Mouse (Mus musculus) lung, postnatal 0 days (tissue): Measurements from ENCODE around the gene Pdk1. TPM values are rescaled to one million over a fixed set of nuclear protein-coding genes. Genes with fewer than 3 reads are reported as not detected.

Experiments
- ATAC-seq: fragments of 200-750 bp; cut with Nextera tagmentation; 2 replicates; pipeline ENCODE4 v1.8.0; 2017; ENCODE audit warnings: moderate library complexity
- DNase-seq: peaks from one replicate; pipeline ENCODE4 v3.0.0-alpha.2; 2016; ENCODE audit warnings: low spot score
- H3K27ac ChIP-seq: fragments of 300-500 bp; sonication (generic); 2 replicates; pipeline ENCODE4 v1.5.1; 2014; ENCODE audit warnings: antibody characterized with exemption, mild to moderate bottlenecking, low read length, mixed read lengths
- H3K27me3 ChIP-seq: fragments of 300-500 bp; sonication (generic); replicated peaks from 2 replicates; pipeline ENCODE4 v1.6.1; 2014; ENCODE audit warnings: low read length, mixed read lengths; ENCODE audit not compliant: insufficient read depth
- H3K36me3 ChIP-seq: fragments of 300-500 bp; sonication (generic); 2 replicates; pipeline ENCODE4 v1.6.1; 2014; ENCODE audit warnings: low read length, mixed read lengths; ENCODE audit not compliant: insufficient read depth
- H3K4me1 ChIP-seq: fragments of 300-500 bp; sonication (generic); 2 replicates; pipeline ENCODE4 v1.6.1; 2014; ENCODE audit warnings: antibody characterized with exemption, low read depth, low read length, mixed read lengths; ENCODE audit not compliant: insufficient read depth
- H3K4me2 ChIP-seq: fragments of 300-500 bp; sonication (generic); replicated peaks from 2 replicates; pipeline ENCODE4 v1.6.1; 2014; ENCODE audit warnings: low read depth, mild to moderate bottlenecking, low read length, moderate library complexity, mixed read lengths
- H3K4me3 ChIP-seq: fragments of 300-500 bp; sonication (generic); 2 replicates; pipeline ENCODE4 v1.5.1; 2014; ENCODE audit warnings: low read depth, low read length
- H3K9ac ChIP-seq: fragments of 300-500 bp; sonication (generic); replicated peaks from 2 replicates; pipeline ENCODE4 v1.6.1; 2014; ENCODE audit warnings: low read depth, mild to moderate bottlenecking
- H3K9me3 ChIP-seq: fragments of 300-500 bp; sonication (generic); 2 replicates; pipeline ENCODE4 v1.6.1; 2016; ENCODE audit warnings: low read length, mixed read lengths
- CTCF ChIP-seq: IDR thresholded peaks from 2 replicates; pipeline ENCODE4 v1.5.1; 2016; ENCODE audit warnings: antibody characterized with exemption, mild to moderate bottlenecking
- EP300 ChIP-seq: IDR thresholded peaks from 2 replicates; pipeline ENCODE4 v1.6.1; 2016; ENCODE audit warnings: antibody characterized with exemption, mild to moderate bottlenecking, control low read depth
- WGBS: fragments of 180-500 bp; shearing (Covaris S2); extraction: QIAGEN DNeasy Blood & Tissue Kit; methylation state at CpG from one replicate; pipeline ENCODE4 v1.1.7; 2014; 5-methylcytosine and 5-hydroxymethylcytosine counted together
- polyA plus RNA-seq: library from polyadenylated mRNA; unstranded; fragments of >200 nt; fragmentation: Nextera tagmentation; extraction: Ambion mirVana; gene quantifications from 2 replicates; pipeline ENCODE4 v1.2.1, GENCODE M21; 2015

Gene Pdk1
- polyA plus RNA-seq: 21.1 and 21.8 TPM in 2 replicates

DNA sequence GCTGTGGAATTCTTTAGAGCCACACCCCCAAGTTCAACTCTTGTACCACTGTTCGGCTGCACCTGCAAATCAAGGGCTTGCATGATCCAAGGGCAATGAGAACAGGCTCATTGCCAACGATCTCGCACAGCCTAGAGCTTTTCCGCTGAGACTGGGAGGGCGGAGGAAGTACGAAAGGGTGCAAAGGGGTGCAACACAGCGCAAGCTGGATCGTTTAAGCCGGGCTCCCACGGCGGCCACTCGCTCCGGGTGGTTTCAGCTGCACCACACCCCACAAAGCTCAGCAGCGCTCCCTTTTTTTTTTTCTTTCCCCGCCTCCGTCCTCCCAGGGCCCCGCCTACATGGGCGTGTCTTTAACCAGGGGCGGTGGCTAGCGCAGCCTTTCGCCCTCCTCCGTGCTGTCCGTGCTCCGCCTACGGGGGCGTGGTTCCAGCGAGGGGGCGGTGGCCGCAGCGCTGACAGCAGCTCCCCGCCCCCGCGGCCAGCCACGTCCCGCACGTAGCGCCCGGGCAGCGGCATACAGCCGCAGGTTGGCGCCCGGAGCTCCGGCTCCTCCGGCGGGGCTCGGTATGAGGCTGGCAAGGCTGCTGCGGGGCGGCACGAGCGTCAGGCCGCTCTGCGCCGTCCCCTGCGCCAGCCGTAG, at the start of gene Pdk1:
Gene Pdk1, plus strand, starts transcription at position 424 of the 643 bp plus-strand sequence.
- H3K9me3 ChIP-seq: no peaks in the 10 kb centered on the region
- peak; percentile 98 for DNase-seq
- H3K36me3 ChIP-seq: no peaks in the 10 kb centered on the region
- TF ChIP-seq CTCF: peak; percentile 21
- TF ChIP-seq EP300: no peak
- no peaks in the 10 kb centered on the region for H3K27me3 ChIP-seq
- ATAC-seq: peak; percentile 98
- peak within 1 kb of the TSS; percentile 90 for H3K4me2 ChIP-seq
- peaks cover 8% of the 10 kb centered on the region; the same call in 1 of the 2 replicates for H3K4me1 ChIP-seq
- under 1% methylated on average over 44 of the region's 55 CpGs for WGBS
- peak within 1 kb of the TSS; percentile 71 for H3K9ac ChIP-seq
- H3K4me3 ChIP-seq: peak within 1 kb of the TSS; percentile 74
- peak within 1 kb of the TSS; percentile 91 for H3K27ac ChIP-seq

GRCm38 (mm10) chr2:71824146-71824545, 48.9 kb upstream of the Pdk1 start:
- H3K4me1 ChIP-seq: no peaks in the 10 kb centered on the region
- no peak overlapping the region for H3K4me3 ChIP-seq
- no peak overlapping the region for H3K27ac ChIP-seq
- WGBS: 43% methylated on average over 13 of the region's 13 CpGs
- no peak overlapping the region for H3K9ac ChIP-seq
- DNase-seq (no peak), ATAC-seq (no peak)
- peaks cover 5% of the 10 kb centered on the region for H3K36me3 ChIP-seq
- no peaks in the 10 kb centered on the region for H3K9me3 ChIP-seq
- TF ChIP-seq EP300 (no peak), CTCF (no peak)
- no peaks in the 10 kb centered on the region for H3K27me3 ChIP-seq
- H3K4me2 ChIP-seq: no peak overlapping the region

- whole genome bisulfite sequencing: 81% methylated on average over 13 of the region's 13 CpGs
- H3K27me3 ChIP-seq: no peaks in the 10 kb centered on the region
Measured at GRCm38 (mm10) chr2:71827711-71828110, 45.3 kb upstream of the Pdk1 start.

DNA sequence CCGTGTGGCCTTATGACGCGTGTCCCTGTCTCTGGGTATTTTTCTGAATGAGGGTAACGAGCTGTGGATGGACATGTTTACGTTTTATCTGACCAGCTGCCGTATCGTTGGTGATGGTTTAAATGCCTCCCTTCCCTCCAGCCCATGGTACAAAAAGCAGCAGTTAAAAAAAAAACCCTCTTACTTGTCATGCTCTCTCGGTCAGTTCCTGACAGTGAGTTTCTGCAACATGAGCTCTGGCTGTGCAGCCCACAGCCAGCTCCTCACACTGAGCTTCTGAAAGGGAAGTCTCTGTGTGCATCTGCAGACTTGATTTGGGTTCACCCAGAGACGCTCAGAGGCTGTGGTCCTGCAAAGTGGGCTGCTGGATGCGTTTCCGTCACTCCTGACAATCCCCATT, 44.1 kb upstream of the Pdk1 start:
- H3K9ac ChIP-seq: no peak overlapping the region
- WGBS: 63% methylated on average over 11 of the region's 11 CpGs
- H3K4me1 ChIP-seq: no peaks in the 10 kb centered on the region
- peak; percentile 26 for DNase-seq
- peaks cover 11% of the 10 kb centered on the region for H3K36me3 ChIP-seq
- no peaks in the 10 kb centered on the region for H3K27me3 ChIP-seq
- TF ChIP-seq EP300: no peak
- no peak for TF ChIP-seq CTCF
- no peak overlapping the region for H3K4me3 ChIP-seq
- no peak overlapping the region for H3K27ac ChIP-seq
- H3K4me2 ChIP-seq: no peak overlapping the region
- ATAC-seq: no peak; the same call in 1 of the 2 replicates
- H3K9me3 ChIP-seq: no peaks in the 10 kb centered on the region

More at GRCm38 (mm10) chr2:71827711-71828110, 45.3 kb upstream of the Pdk1 start:
- H3K4me3 ChIP-seq: no peak overlapping the region
- no peaks in the 10 kb centered on the region for H3K4me1 ChIP-seq
- H3K9ac ChIP-seq: no peak overlapping the region
- H3K4me2 ChIP-seq: no peak overlapping the region
- ATAC-seq: no peak
- no peak for DNase-seq
- TF ChIP-seq EP300 (no peak), CTCF (no peak)
- H3K27ac ChIP-seq: no peak overlapping the region
- H3K9me3 ChIP-seq: no peaks in the 10 kb centered on the region
- H3K36me3 ChIP-seq: peaks cover 11% of the 10 kb centered on the region

GRCm38 (mm10) chr2:71833626-71834025, 39.4 kb upstream of the Pdk1 start:
- no peak overlapping the region for H3K9ac ChIP-seq
- no peaks in the 10 kb centered on the region for H3K27me3 ChIP-seq
- ATAC-seq: no peak
- TF ChIP-seq CTCF (no peak), EP300 (no peak)
- no peak for DNase-seq
- no peaks in the 10 kb centered on the region for H3K9me3 ChIP-seq
- H3K4me3 ChIP-seq: no peak overlapping the region
- 82% methylated on average over 6 of the region's 6 CpGs for WGBS
- no peaks in the 10 kb centered on the region for H3K4me1 ChIP-seq
- no peak overlapping the region for H3K4me2 ChIP-seq
- no peak overlapping the region for H3K27ac ChIP-seq
- 0 out of 2 replicates have a peak, but pooled peaks cover 5% of the 10 kb centered on the region for H3K36me3 ChIP-seq

DNA sequence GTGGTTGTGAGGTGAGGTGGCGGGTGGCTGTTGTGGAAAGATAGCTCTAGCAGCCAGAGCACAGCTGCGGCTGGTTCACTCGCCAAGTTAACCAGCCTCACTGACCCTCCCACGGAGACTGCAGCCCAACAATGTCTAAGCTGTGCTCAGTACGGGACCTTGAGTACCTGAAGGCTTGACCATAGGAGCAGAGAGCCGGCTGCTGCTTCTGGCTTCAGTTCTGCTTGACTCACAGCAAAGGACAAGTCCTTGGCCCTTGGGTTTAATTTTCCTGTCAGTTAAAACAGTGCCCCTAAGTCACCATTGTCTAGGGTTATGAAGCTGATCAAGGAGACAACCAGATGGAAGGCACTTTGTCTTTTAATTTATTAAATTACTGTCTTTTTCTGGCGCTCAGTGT, 38.7 kb upstream of the Pdk1 start:
- Histone ChIP-seq H3K9ac (no peak overlapping the region), H3K36me3 (peaks cover 8% of the 10 kb centered on the region; the same call in 1 of the 2 replicates), H3K4me2 (no peak overlapping the region), H3K9me3 (no peaks in the 10 kb centered on the region), H3K4me3 (no peak overlapping the region), H3K27ac (no peak overlapping the region), H3K4me1 (no peaks in the 10 kb centered on the region), H3K27me3 (no peaks in the 10 kb centered on the region)
- ATAC-seq (no peak), DNase-seq (no peak)
- WGBS: 79% methylated on average over 7 of the region's 7 CpGs
- TF ChIP-seq EP300 (no peak), CTCF (no peak)
